Mouse (Mus musculus): ENCODE measurements around the gene Olfr1241. TPM values are rescaled to one million over a fixed set of nuclear protein-coding genes. Genes with fewer than 3 reads are reported as not detected.

The Olfr1241 gene
- total RNA-seq (2021): not detected

- DNase-seq (ENCODE audit: low spot score in 2 of 2): no peak
- intact Hi-C loops (cut with DNase I): no loop called here
These were observed at the start of gene Olfr1241 for GRCm38 (mm10) chr2:89487026-89487425. Olfr1241 (minus strand) TSS chr2:89487126.

- DNase-seq (ENCODE audit: low spot score in 2 of 2): no peak
- intact Hi-C loops (cut with DNase I): no loop called here
These were observed 44.5 kb upstream of the Olfr1241 start, which contains the start of gene Olfr1243 for GRCm38 (mm10) chr2:89531387-89531786. Olfr1243 (minus strand) TSS chr2:89531487.

- DNase-seq (ENCODE audit: low spot score in 2 of 2): no peak
- intact Hi-C loops (cut with DNase I): no loop called here
These were observed 11.3 kb upstream of the Olfr1241 start, which contains the start of gene Olfr1242 for GRCm38 (mm10) chr2:89498235-89498634. Olfr1242 (minus strand) TSS chr2:89498335.

GRCm38 (mm10) chr2:89442900-89443299 is 44.0 kb downstream of the Olfr1241 start, which contains the start of gene Olfr1240:
Olfr1240 (minus strand) TSS chr2:89443000.
- intact Hi-C loops (cut with DNase I): no loop called here
- no peak for DNase-seq (ENCODE audit: low spot score in 2 of 2)

Other genes with a start within 250 kb of the Olfr1241 start
- gene Olfr1228, start 233.1 kb downstream of the Olfr1241 start, total RNA-seq (2021): not detected
- not detected for gene Olfr1229, start 199.1 kb downstream of the Olfr1241 start, total RNA-seq (2021)
- not detected for gene Olfr1230, start 189.9 kb downstream of the Olfr1241 start, total RNA-seq (2021)
- not detected for gene Olfr1231, start 180.1 kb downstream of the Olfr1241 start, total RNA-seq (2021)
- not detected for gene Olfr1232, start 157.5 kb downstream of the Olfr1241 start, total RNA-seq (2021)
- not detected for gene Olfr1233, start 144.7 kb downstream of the Olfr1241 start, total RNA-seq (2021)
- not detected for gene Olfr1234, start 122.3 kb downstream of the Olfr1241 start, total RNA-seq (2021)
- gene Olfr1238, start 77.5 kb downstream of the Olfr1241 start, total RNA-seq (2021): not detected
- gene Olfr1239, start 66.7 kb downstream of the Olfr1241 start, total RNA-seq (2021): not detected
- gene Olfr1240, start 44.1 kb downstream of the Olfr1241 start, total RNA-seq (2021): not detected
- not detected for gene Olfr1242, start 11.2 kb upstream of the Olfr1241 start, total RNA-seq (2021)
- not detected for gene Olfr1243, start 44.4 kb upstream of the Olfr1241 start, total RNA-seq (2021)
- not detected for gene Olfr1245, start 91.3 kb upstream of the Olfr1241 start, total RNA-seq (2021)
- not detected for gene Olfr1246, start 106.0 kb upstream of the Olfr1241 start, total RNA-seq (2021)
- under 1 TPM in 1 of 2 experiments, not detected in 1; 0.11 TPM for gene Olfr1247, start 127.0 kb upstream of the Olfr1241 start, total RNA-seq (2021)
- not detected for gene Olfr1248, start 131.1 kb upstream of the Olfr1241 start, total RNA-seq (2021)
- gene Olfr1249, start 147.9 kb upstream of the Olfr1241 start, total RNA-seq (2021): not detected
- gene Olfr1250, start 174.3 kb upstream of the Olfr1241 start, total RNA-seq (2021): not detected
- not detected for gene Olfr1251, start 184.8 kb upstream of the Olfr1241 start, total RNA-seq (2021)
- gene Olfr1252, start 237.9 kb upstream of the Olfr1241 start, total RNA-seq (2021): not detected

All from left cerebral cortex, postnatal 36 days (tissue).